Mouse (Mus musculus) cortical plate, adult 2 months (tissue): Measurements from ENCODE around the gene Nlrp3.

Experiments used
- CTCF ChIP-seq: fragments of 200-500 bp; IDR thresholded peaks from 2 replicates; pipeline ENCODE4 v1.5.1; 2011; ENCODE audit warnings: mild to moderate bottlenecking, control low read depth, low read length; ENCODE audit not compliant: insufficient read depth; ENCODE audit errors: extremely low read depth
- POLR2A ChIP-seq: fragments of 200-500 bp; IDR thresholded peaks from 2 replicates; pipeline ENCODE4 v1.6.1; 2011; ENCODE audit warnings: mild to moderate bottlenecking, low read length, control low read depth; ENCODE audit not compliant: insufficient read depth; ENCODE audit errors: extremely low read depth

DNA sequence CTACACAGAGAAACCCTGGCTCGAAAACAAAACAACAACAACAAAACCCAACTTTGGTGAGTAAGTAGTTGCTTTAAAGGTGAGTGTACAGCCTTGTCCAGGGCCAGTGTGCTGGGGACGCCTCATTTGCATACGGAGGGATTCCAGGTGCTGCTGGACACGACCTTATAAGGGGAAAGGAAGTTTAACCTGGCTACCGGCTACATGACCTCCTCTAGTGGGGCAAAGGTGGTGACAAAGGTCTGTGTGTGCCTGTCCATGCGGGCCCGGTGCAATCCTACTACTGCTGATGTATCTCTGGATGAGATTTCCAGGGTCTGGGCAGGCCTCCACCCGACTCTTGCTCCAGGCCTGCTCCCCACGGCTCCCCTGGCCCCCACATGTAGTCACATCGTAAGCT is 28.6 kb upstream of the Nlrp3 start:
- TF ChIP-seq CTCF = no peak
- TF ChIP-seq POLR2A = no peak
